In the genomic region with DNA sequence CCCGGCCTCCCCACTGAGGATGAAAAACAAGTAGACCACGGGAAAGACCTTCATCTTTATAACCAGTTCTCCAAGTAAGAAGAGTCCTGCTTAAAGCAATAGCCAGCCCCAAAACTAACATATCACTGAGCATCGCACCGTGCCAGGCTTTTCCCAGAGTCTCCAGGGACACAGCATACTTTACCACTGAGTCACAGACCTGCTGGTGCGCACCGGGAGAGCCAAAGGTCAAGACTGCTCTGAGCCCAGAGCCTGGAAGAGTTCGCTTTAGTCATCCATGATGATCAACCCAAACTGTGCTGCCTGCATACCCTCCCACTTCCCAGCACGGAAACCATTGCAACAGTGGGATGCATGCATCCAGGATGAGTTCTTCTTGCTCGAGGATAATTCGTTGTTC, we compare ENCODE assay signal across 20 mouse cellular contexts. TPM values are rescaled to one million over a fixed set of nuclear protein-coding genes. Genes with fewer than 3 reads are reported as not detected.
"Had no signal": no experiment of that assay in that cellular context is flagged by ENCODE, and none has a peak within 500 bp of the region (broad histone marks: within the 10 kb centered on the region; RNA-seq: fewer than 3 reads in every experiment).

No protein-coding gene starts in this region.

- H3K27ac ChIP-seq: limb, embryonic 15.5 days; liver, embryonic 13.5 days; lung, embryonic 15.5 days; macrophage had no signal

- ATAC-seq: liver, postnatal 0 days; midbrain, embryonic 16.5 days had no signal

- H3K4me3 ChIP-seq: limb, embryonic 15.5 days; liver, embryonic 13.5 days; lung, embryonic 15.5 days; megakaryocyte, embryonic 14.5 days had no signal

- DNase-seq: kidney, postnatal 25 days; liver, embryonic 13.5 days; liver, postnatal 0 days; lung, postnatal 14 days; right cerebral cortex, adult 18-20 months; right cerebral cortex, postnatal 25 days; thymus, postnatal 4 days had no signal

- H3K36me3 ChIP-seq: limb, embryonic 15.5 days; liver, embryonic 13.5 days; lung, embryonic 15.5 days had no signal

- H3K9ac ChIP-seq: limb, embryonic 15.5 days; liver, embryonic 13.5 days; liver, postnatal 0 days; lung, embryonic 15.5 days had no signal

- H3K4me2 ChIP-seq: limb, embryonic 15.5 days; liver, embryonic 13.5 days; lung, embryonic 15.5 days; midbrain, embryonic 11.5 days had no signal

- H3K9me3 ChIP-seq: limb, embryonic 15.5 days; liver, embryonic 13.5 days; lung, embryonic 15.5 days; megakaryocyte, embryonic 14.5 days had no signal

- H3K27me3 ChIP-seq: limb, embryonic 15.5 days; liver, embryonic 13.5 days; lung, embryonic 15.5 days; megakaryocyte, embryonic 14.5 days had no signal

- H3K4me1 ChIP-seq: limb, embryonic 15.5 days; liver, embryonic 13.5 days; lung, embryonic 15.5 days; megakaryocyte, embryonic 14.5 days had no signal

RNA-seq across cellular contexts. Expression of a gene that starts 12.3 kb away (rescaled TPM):
- polyA plus RNA-seq: macrophage had no signal

RNA-seq across cellular contexts. Expression of a gene that starts 37.6 kb away (rescaled TPM):
- total RNA-seq: layer of hippocampus, postnatal 10 days; left cerebral cortex, postnatal 14 days had no signal
- polyA plus RNA-seq: kidney, embryonic 16.5 days; limb, embryonic 11.5 days; limb, embryonic 15.5 days; liver, embryonic 13.5 days; liver, postnatal 0 days; lung, embryonic 15.5 days; macrophage; midbrain, embryonic 11.5 days; midbrain, embryonic 16.5 days; neural tube, embryonic 14.5 days; small intestine, adult 2 months; stomach, embryonic 16.5 days had no signal
